Mouse (Mus musculus): ENCODE results near the gene Olfr1231. TPM values are rescaled to one million over a fixed set of nuclear protein-coding genes. Genes with fewer than 3 reads are reported as not detected.

The Olfr1231 gene
- total RNA-seq (2015): not detected in 2 replicates
- total RNA-seq (2017): not detected in 2 replicates

- ATAC-seq (replicated peaks; ENCODE audit: poor library complexity): no peak
These were observed at the start of gene Olfr1231 for GRCm38 (mm10) chr2:89306974-89307373. Gene Olfr1231 (minus strand): TSS chr2:89307074.

- no peak for ATAC-seq (replicated peaks; ENCODE audit: poor library complexity)
These were observed 35.4 kb upstream of the Olfr1231 start, which contains the start of gene Olfr1233 for GRCm38 (mm10) chr2:89342298-89342697. Gene Olfr1233 (minus strand): TSS chr2:89342398.

GRCm38 (mm10) chr2:89329575-89329974 lies 22.7 kb upstream of the Olfr1231 start, which contains the start of gene Olfr1232:
Gene Olfr1232 (minus strand): TSS chr2:89329675.
- ATAC-seq (replicated peaks; ENCODE audit: poor library complexity): no peak

- no peak for ATAC-seq (replicated peaks; ENCODE audit: poor library complexity)
These were observed 9.7 kb downstream of the Olfr1231 start, which contains the start of gene Olfr1230 for GRCm38 (mm10) chr2:89297168-89297567. Gene Olfr1230 (minus strand): TSS chr2:89297268.

- no peak for ATAC-seq (replicated peaks; ENCODE audit: poor library complexity)
These were observed 19.0 kb downstream of the Olfr1231 start, which contains the start of gene Olfr1229 for GRCm38 (mm10) chr2:89287914-89288313. Gene Olfr1229 (minus strand): TSS chr2:89288014.

GRCm38 (mm10) chr2:89253962-89254361 lies 52.9 kb downstream of the Olfr1231 start, which contains the start of gene Olfr1228:
Gene Olfr1228 (minus strand): TSS chr2:89254062.
- no peak for ATAC-seq (replicated peaks; ENCODE audit: poor library complexity)

Other genes with a start within 250 kb of the Olfr1231 start
- not detected in 2 replicates for gene Olfr1218, start 245.9 kb downstream of the Olfr1231 start, total RNA-seq (2015)
- not detected in 2 replicates for gene Olfr1218, start 245.9 kb downstream of the Olfr1231 start, total RNA-seq (2017)
- gene Olfr1219, start 223.6 kb downstream of the Olfr1231 start, total RNA-seq (2015): not detected in 2 replicates
- not detected in 2 replicates for gene Olfr1219, start 223.6 kb downstream of the Olfr1231 start, total RNA-seq (2017)
- not detected in 2 replicates for gene Olfr1220, start 200.2 kb downstream of the Olfr1231 start, total RNA-seq (2015)
- not detected in 2 replicates for gene Olfr1220, start 200.2 kb downstream of the Olfr1231 start, total RNA-seq (2017)
- gene Olfr1221, start 189.8 kb downstream of the Olfr1231 start, total RNA-seq (2015): not detected in 2 replicates
- gene Olfr1221, start 189.8 kb downstream of the Olfr1231 start, total RNA-seq (2017): not detected in 2 replicates
- not detected in 2 replicates for gene Olfr1222, start 174.0 kb downstream of the Olfr1231 start, total RNA-seq (2015)
- not detected in 2 replicates for gene Olfr1222, start 174.0 kb downstream of the Olfr1231 start, total RNA-seq (2017)
- gene Olfr1223, start 155.5 kb downstream of the Olfr1231 start, total RNA-seq (2015): not detected in 2 replicates
- not detected in 2 replicates for gene Olfr1223, start 155.5 kb downstream of the Olfr1231 start, total RNA-seq (2017)
- not detected in 2 replicates for gene Olfr1224-ps1, start 143.0 kb downstream of the Olfr1231 start, total RNA-seq (2015)
- not detected in 2 replicates for gene Olfr1224-ps1, start 143.0 kb downstream of the Olfr1231 start, total RNA-seq (2017)
- gene Olfr1225, start 132.4 kb downstream of the Olfr1231 start, total RNA-seq (2015): not detected in 2 replicates
- gene Olfr1225, start 132.4 kb downstream of the Olfr1231 start, total RNA-seq (2017): not detected in 2 replicates
- not detected in 2 replicates for gene Olfr1226, start 107.0 kb downstream of the Olfr1231 start, total RNA-seq (2015)
- not detected in 2 replicates for gene Olfr1226, start 107.0 kb downstream of the Olfr1231 start, total RNA-seq (2017)
- gene Olfr1228, start 53.0 kb downstream of the Olfr1231 start, total RNA-seq (2015): not detected in 2 replicates
- gene Olfr1228, start 53.0 kb downstream of the Olfr1231 start, total RNA-seq (2017): not detected in 2 replicates
- not detected in 2 replicates for gene Olfr1229, start 19.1 kb downstream of the Olfr1231 start, total RNA-seq (2015)
- not detected in 2 replicates for gene Olfr1229, start 19.1 kb downstream of the Olfr1231 start, total RNA-seq (2017)
- gene Olfr1230, start 9.8 kb downstream of the Olfr1231 start, total RNA-seq (2015): not detected in 2 replicates
- gene Olfr1230, start 9.8 kb downstream of the Olfr1231 start, total RNA-seq (2017): not detected in 2 replicates
- gene Olfr1232, start 22.6 kb upstream of the Olfr1231 start, total RNA-seq (2015): not detected in 2 replicates
- not detected in 2 replicates for gene Olfr1232, start 22.6 kb upstream of the Olfr1231 start, total RNA-seq (2017)
- gene Olfr1233, start 35.3 kb upstream of the Olfr1231 start, total RNA-seq (2015): not detected in 2 replicates
- not detected in 2 replicates for gene Olfr1233, start 35.3 kb upstream of the Olfr1231 start, total RNA-seq (2017)
- gene Olfr1234, start 57.8 kb upstream of the Olfr1231 start, total RNA-seq (2015): not detected in 2 replicates
- not detected in 2 replicates for gene Olfr1234, start 57.8 kb upstream of the Olfr1231 start, total RNA-seq (2017)
- gene Olfr1238, start 102.6 kb upstream of the Olfr1231 start, total RNA-seq (2015): not detected in 2 replicates
- gene Olfr1238, start 102.6 kb upstream of the Olfr1231 start, total RNA-seq (2017): not detected in 2 replicates
- gene Olfr1239, start 113.3 kb upstream of the Olfr1231 start, total RNA-seq (2015): not detected in 2 replicates
- gene Olfr1239, start 113.3 kb upstream of the Olfr1231 start, total RNA-seq (2017): not detected in 2 replicates
- not detected in 2 replicates for gene Olfr1240, start 135.9 kb upstream of the Olfr1231 start, total RNA-seq (2015)
- gene Olfr1240, start 135.9 kb upstream of the Olfr1231 start, total RNA-seq (2017): not detected in 2 replicates
- gene Olfr1241, start 180.1 kb upstream of the Olfr1231 start, total RNA-seq (2015): not detected in 2 replicates
- not detected in 2 replicates for gene Olfr1241, start 180.1 kb upstream of the Olfr1231 start, total RNA-seq (2017)
- not detected in 2 replicates for gene Olfr1242, start 191.3 kb upstream of the Olfr1231 start, total RNA-seq (2015)
- not detected in 2 replicates for gene Olfr1242, start 191.3 kb upstream of the Olfr1231 start, total RNA-seq (2017)
- gene Olfr1243, start 224.4 kb upstream of the Olfr1231 start, total RNA-seq (2015): not detected in 2 replicates
- not detected in 2 replicates for gene Olfr1243, start 224.4 kb upstream of the Olfr1231 start, total RNA-seq (2017)

All from megakaryocyte progenitor cell, adult 5-6 weeks (primary cell).